Mouse (Mus musculus): ENCODE data around the gene Fmo6. TPM values are rescaled to one million over a fixed set of nuclear protein-coding genes. Genes with fewer than 3 reads are reported as not detected.

Fmo6 gene
- polyA plus RNA-seq, 1 experiment = not detected

DNA sequence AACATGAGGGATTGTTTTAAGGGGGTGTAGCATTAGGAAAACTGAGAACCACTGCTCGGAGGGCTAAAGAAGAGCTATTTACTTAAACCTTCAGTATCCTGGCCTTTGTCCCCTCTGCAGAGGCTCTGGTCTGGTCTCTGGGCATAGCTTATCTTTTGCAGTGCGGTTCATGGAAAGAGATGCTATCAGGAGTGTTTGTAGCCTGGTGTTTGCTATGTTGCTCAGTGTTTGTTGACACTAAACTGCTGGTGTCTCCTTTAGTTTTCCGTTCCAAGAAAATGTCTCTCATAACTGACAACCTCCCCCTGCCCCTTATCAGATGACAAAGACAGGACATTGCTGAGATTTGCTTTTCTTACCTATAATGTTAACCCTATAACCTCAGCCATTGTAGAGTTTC, 62.2 kb downstream of the Fmo6 start:
- 59% methylated on average over 3 of the region's 3 CpGs for WGBS
- no peak for DNase-seq
- no peak for TF ChIP-seq POLR2A (IDR thresholded peaks at IDR 0.05; ENCODE audit: low read depth, low read length)
- no peak for TF ChIP-seq CTCF (conservative IDR thresholded peaks at IDR 0.05; ENCODE audit: insufficient read depth, insufficient read length, low read depth, low read length)
- peaks cover 8% of the 10 kb centered on the region; the same call in 1 of the 2 replicates for H3K4me1 ChIP-seq (ENCODE audit: control insufficient read depth, insufficient read depth, low read length)
- no peaks in the 10 kb centered on the region; the same call in 1 of the 2 replicates for H3K36me3 ChIP-seq (ENCODE audit: control insufficient read depth, insufficient read depth, low read length)
- no peak overlapping the region for H3K27ac ChIP-seq (ENCODE audit: insufficient read depth, low read depth, low read length)
- H3K4me3 ChIP-seq (ENCODE audit: insufficient read depth, low read depth, low read length) = no peak overlapping the region
- no peaks in the 10 kb centered on the region for H3K27me3 ChIP-seq (replicated peaks; ENCODE audit: control insufficient read depth, insufficient read depth, low read length)

DNA sequence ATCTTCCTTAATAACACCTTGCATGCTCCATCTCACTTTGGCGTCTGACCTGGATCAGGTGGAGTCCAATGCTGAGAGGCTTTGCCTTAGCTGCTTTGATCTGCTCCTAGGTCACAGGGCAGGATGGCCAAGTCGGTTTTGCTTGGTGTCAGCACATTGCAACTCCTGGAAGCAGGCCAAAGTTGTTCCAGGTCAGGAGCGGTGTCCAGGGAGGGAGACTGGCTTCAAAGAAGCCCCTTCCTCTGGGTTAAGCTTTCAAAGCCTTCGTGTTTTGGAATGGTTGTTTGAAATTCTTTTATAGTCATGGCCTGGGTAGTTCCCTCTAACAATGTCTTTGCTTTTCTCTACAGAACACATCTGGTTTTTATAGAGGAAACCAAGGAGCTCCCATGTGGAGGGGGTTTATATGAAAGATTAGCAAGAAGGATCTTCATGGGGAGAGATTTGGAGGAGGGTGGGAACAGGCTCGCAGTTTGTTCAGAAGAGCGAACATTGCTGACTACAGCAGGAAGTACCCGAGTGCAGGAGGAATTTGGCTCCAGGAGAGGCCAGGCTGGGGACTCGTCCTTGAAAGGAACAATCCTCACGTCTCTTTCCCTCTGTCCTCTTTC, 65.5 kb downstream of the Fmo6 start:
- WGBS = 10% methylated on average over 9 of the region's 9 CpGs
- no peaks in the 10 kb centered on the region for H3K36me3 ChIP-seq (ENCODE audit: control insufficient read depth, insufficient read depth, low read length)
- H3K4me3 ChIP-seq (ENCODE audit: insufficient read depth, low read depth, low read length) = no peak overlapping the region
- H3K4me1 ChIP-seq (ENCODE audit: control insufficient read depth, insufficient read depth, low read length) = peaks cover 10% of the 10 kb centered on the region; the same call in 1 of the 2 replicates
- peak; percentile 81 for DNase-seq
- H3K27me3 ChIP-seq (replicated peaks; ENCODE audit: control insufficient read depth, insufficient read depth, low read length) = no peaks in the 10 kb centered on the region
- TF ChIP-seq CTCF (conservative IDR thresholded peaks at IDR 0.05; ENCODE audit: insufficient read depth, insufficient read length, low read depth, low read length) = no peak
- TF ChIP-seq POLR2A (IDR thresholded peaks at IDR 0.05; ENCODE audit: low read depth, low read length) = no peak
- peak overlapping the region; percentile 96 for H3K27ac ChIP-seq (ENCODE audit: insufficient read depth, low read depth, low read length)

DNA sequence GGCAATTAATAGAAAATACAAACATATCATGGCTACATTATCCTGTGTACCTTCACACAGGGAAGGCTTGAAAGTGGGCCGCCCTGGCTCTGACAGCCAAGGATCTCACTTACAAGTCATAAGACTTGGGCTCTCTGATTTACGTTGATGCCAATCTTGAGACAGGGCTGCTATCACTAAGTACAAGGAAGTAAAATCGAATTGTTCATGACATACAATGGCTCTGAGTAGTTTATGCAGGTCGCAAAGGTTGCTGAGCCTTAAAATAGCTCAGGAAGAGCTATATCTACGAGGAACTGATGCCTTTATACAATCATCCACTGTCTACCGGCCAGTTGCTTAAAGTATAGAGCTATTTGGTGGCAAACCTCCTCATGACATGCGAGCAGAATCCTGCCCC, 66.3 kb downstream of the Fmo6 start:
- WGBS = 75% methylated on average over 7 of the region's 7 CpGs
- DNase-seq = no peak
- Histone ChIP-seq H3K36me3 (ENCODE audit: control insufficient read depth, insufficient read depth, low read length) (no peaks in the 10 kb centered on the region), H3K27ac (ENCODE audit: insufficient read depth, low read depth, low read length) (no peak overlapping the region), H3K27me3 (replicated peaks; ENCODE audit: control insufficient read depth, insufficient read depth, low read length) (no peaks in the 10 kb centered on the region), H3K4me1 (ENCODE audit: control insufficient read depth, insufficient read depth, low read length) (peaks cover 10% of the 10 kb centered on the region; the same call in 1 of the 2 replicates), H3K4me3 (ENCODE audit: insufficient read depth, low read depth, low read length) (no peak overlapping the region)
- TF ChIP-seq POLR2A (IDR thresholded peaks at IDR 0.05; ENCODE audit: low read depth, low read length) (no peak), CTCF (conservative IDR thresholded peaks at IDR 0.05; ENCODE audit: insufficient read depth, insufficient read length, low read depth, low read length) (no peak)

DNA sequence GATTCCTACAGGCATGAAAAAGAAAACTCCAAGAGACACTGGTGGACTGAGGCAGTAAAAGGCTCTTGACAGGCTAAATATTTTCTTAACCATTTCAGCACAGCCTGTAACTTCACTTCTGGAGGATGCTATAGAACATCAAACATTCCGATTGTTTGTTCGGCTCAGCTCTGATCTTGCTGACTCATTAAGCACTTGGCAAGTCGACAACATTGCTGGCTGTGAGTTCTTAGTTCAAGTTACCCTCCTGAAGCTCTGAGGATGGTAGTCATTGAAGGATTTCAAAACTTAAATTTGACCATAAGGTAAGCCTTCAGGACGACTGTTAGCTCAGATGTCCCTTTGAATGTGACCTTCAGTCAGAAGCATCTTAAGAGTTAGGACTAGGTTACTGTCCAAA, 69.9 kb downstream of the Fmo6 start:
- no peak overlapping the region for H3K27ac ChIP-seq (ENCODE audit: insufficient read depth, low read depth, low read length)
- H3K4me1 ChIP-seq (ENCODE audit: control insufficient read depth, insufficient read depth, low read length) = peaks cover 19% of the 10 kb centered on the region
- DNase-seq = no peak
- H3K4me3 ChIP-seq (ENCODE audit: insufficient read depth, low read depth, low read length) = no peak overlapping the region
- no peak for TF ChIP-seq CTCF (conservative IDR thresholded peaks at IDR 0.05; ENCODE audit: insufficient read depth, insufficient read length, low read depth, low read length)
- TF ChIP-seq POLR2A (IDR thresholded peaks at IDR 0.05; ENCODE audit: low read depth, low read length) = no peak
- H3K36me3 ChIP-seq (ENCODE audit: control insufficient read depth, insufficient read depth, low read length) = no peaks in the 10 kb centered on the region
- H3K27me3 ChIP-seq (replicated peaks; ENCODE audit: control insufficient read depth, insufficient read depth, low read length) = no peaks in the 10 kb centered on the region
- 48% methylated on average over 4 of the region's 4 CpGs for WGBS

Other genes starting within 250 kb of the Fmo6 start
- 23.5 and 26.7 TPM in 2 replicates for gene Prrc2c, start 197.0 kb downstream of the Fmo6 start, polyA plus RNA-seq (2012; rRNA removed)
- gene Fmo4, start 123.5 kb downstream of the Fmo6 start, polyA plus RNA-seq (2012; rRNA removed) = 28.0 and 29.6 TPM in 2 replicates
- 488 and 529 TPM in 2 replicates for gene Fmo1, start 70.9 kb downstream of the Fmo6 start, polyA plus RNA-seq (2012; rRNA removed)
- gene Fmo2, start 38.8 kb downstream of the Fmo6 start, polyA plus RNA-seq (2012; rRNA removed) = 116 and 161 TPM in 2 replicates
- 0.18 and 0.19 TPM in 2 replicates for gene Fmo3, start 47.0 kb upstream of the Fmo6 start, polyA plus RNA-seq (2012; rRNA removed)
- gene Mroh9, start 148.2 kb upstream of the Fmo6 start, polyA plus RNA-seq (2012; rRNA removed) = not detected in 2 replicates